Mouse (Mus musculus) CH12.LX (cell line): ENCODE results near the gene Ndc1.

ENCODE experiments used
- CTCF ChIP-seq, 2 experiments: IDR thresholded peaks in 1 of 2; conservative IDR thresholded peaks in 1 of 2; 2 replicates each; pipeline ENCODE4 v1.5.1; 2011 to 2012; ENCODE audit warnings: low read depth in 2 of 2, low read length in 2 of 2, improper control_type of control experiment in 1 of 2, inconsistent platforms in 1 of 2, mild to moderate bottlenecking in 1 of 2, moderate library complexity in 1 of 2
- ELF1 ChIP-seq: IDR thresholded peaks from 2 replicates; pipeline ENCODE4 v1.6.1; 2014; ENCODE audit warnings: low read depth, mild to moderate bottlenecking, inconsistent platforms, low read length, improper control_type of control experiment
- EP300 ChIP-seq: IDR thresholded peaks from 2 replicates; pipeline ENCODE4 v1.6.1; 2011; ENCODE audit warnings: low read length, improper control_type of control experiment
- NRF1 ChIP-seq: IDR thresholded peaks from 2 replicates; pipeline ENCODE4 v1.6.1; 2014; ENCODE audit warnings: low read depth, mild to moderate bottlenecking, inconsistent platforms, low read length, improper control_type of control experiment, moderate library complexity
- POLR2A ChIP-seq: IDR thresholded peaks from 2 replicates; pipeline ENCODE4 v1.6.1; 2011; ENCODE audit warnings: low read depth, mild to moderate bottlenecking, improper control_type of control experiment, low read length
- POLR2AphosphoS2 ChIP-seq: IDR thresholded peaks from 2 replicates; pipeline ENCODE4 v1.6.1; 2011; ENCODE audit warnings: low read depth, low read length, improper control_type of control experiment
- ZC3H11A ChIP-seq: IDR thresholded peaks from 2 replicates; pipeline ENCODE4 v1.6.1; 2012; ENCODE audit warnings: low read depth, mild to moderate bottlenecking, inconsistent platforms, low read length, improper control_type of control experiment

DNA sequence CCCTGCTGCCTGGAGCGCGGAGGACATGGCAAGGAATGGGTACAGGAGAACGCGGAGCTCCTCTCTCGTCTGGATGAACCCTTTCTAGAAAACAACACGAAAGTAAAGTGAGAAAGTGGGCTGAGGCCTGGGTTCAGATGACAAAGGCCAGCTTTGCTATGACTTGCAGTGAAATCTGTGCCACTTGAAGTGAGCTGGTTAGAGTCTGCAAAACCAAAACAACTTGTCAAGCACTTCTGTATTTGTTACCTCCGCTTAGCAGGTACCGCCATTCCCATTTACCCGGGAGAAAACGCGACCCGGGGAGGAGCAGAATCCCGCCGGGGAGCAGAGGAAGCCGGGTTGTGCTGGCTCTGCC, 66.4 kb downstream of the Ndc1 start:
- TF ChIP-seq EP300: no peak
- TF ChIP-seq CTCF (conservative IDR thresholded peaks at IDR 0.05 in 1 of 2, IDR thresholded peaks at IDR 0.05 in 1 of 2; ENCODE audit: low read depth in 2 of 2, low read length in 2 of 2): no peak
- TF ChIP-seq POLR2A: no peak
- no peak for TF ChIP-seq ELF1
- TF ChIP-seq NRF1: no peak
- no peak for TF ChIP-seq ZC3H11A
- TF ChIP-seq POLR2AphosphoS2: no peak
